Mouse (Mus musculus) cerebellum, adult 2 months (tissue): ENCODE measurements around the gene Trim2.

Experiments used
- CTCF ChIP-seq: fragments of 200-500 bp; IDR thresholded peaks from 2 replicates; pipeline ENCODE4 v1.5.1; 2011; ENCODE audit warnings: low read depth, mild to moderate bottlenecking, control low read depth, low read length, moderate library complexity, borderline replicate concordance; ENCODE audit not compliant: insufficient read depth
- POLR2A ChIP-seq: fragments of 200-500 bp; IDR thresholded peaks from 2 replicates; pipeline ENCODE4 v1.6.1; 2011; ENCODE audit warnings: low read length, control low read depth, borderline replicate concordance; ENCODE audit not compliant: insufficient read depth

GRCm38 (mm10) chr3:84252776-84253654 lies 53.7 kb downstream of the Trim2 start:
- TF ChIP-seq CTCF (no peak), POLR2A (no peak)
